Mouse (Mus musculus) adrenal gland, adult (tissue): ENCODE measurements around the gene Arih1.
"Not testable (repeated sequence)": the region's sequence is repeated elsewhere in the genome, so short reads cannot be mapped to it uniquely, and the experiment has no call there.

Experiments
- DNase-seq, 2 experiments: peaks; one replicate each; pipeline ENCODE4 v3.0.0; 2022 to 2023; ENCODE audit warnings: low spot score in 1 of 2; ENCODE audit not compliant: inconsistent age in 2 of 2

Gene Arih1

DNA sequence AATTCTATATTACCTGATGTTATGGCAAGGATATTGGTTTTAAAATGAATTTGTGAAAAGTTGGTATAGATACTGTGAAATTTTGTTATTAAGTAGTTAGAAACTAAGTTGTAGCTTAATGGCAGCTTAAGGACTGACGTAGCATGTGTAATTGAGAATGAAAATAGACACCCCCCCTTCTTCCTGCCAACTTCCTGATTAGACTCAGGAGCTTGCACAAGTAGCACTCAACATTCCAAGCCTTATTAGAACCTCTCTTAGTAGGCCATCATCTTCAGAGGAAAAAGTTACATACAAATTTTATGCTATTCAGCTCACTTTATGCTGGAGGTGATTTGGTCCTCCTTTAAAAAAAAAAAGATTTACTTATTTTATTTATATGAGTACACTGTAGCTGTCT, 22.1 kb downstream of the Arih1 start:
- DNase-seq: no peak

GRCm38 (mm10) chr9:59458997-59459510, 27.4 kb downstream of the Arih1 start:
- DNase-seq: peak in 1 of 2 experiments; percentile 50

DNA sequence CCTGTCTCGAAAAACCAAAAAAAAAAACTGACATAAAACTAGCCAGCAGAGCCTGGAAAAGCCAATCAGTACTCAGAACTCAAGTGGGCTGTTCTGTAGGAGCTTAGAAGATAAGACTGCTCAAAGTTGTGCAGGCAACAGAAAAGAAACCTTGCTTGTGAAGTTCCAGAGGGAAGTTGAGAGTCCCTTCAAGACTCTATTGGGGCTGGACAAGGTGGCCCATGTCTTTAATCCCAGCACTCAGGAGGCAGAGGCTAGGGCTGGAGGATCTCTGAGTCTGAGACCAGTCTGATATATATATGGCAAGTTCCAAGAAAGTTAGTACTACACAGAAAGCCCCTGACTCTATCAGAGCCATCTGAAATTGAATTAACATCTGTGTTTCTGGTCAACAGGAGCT, 28.0 kb downstream of the Arih1 start:
- no peak for DNase-seq

DNA sequence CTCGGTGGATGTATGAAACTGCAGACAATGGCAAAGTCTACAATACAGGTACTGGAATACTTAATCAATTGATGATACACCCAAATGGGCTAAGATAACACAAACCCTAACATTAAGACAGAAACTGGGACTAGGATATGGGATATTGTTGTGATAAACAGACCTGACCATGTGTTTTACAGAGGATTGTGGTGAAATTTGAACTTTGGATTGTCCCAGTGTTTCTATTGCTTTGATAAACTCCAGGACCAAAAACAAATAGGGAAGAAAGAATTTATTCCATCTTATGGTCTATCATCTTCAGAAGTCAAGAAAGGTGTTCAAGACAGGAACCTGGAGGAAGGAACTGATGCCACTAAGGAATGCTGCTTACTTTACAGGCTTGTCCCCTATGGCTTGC, 28.7 kb downstream of the Arih1 start:
- DNase-seq: no peak

DNA sequence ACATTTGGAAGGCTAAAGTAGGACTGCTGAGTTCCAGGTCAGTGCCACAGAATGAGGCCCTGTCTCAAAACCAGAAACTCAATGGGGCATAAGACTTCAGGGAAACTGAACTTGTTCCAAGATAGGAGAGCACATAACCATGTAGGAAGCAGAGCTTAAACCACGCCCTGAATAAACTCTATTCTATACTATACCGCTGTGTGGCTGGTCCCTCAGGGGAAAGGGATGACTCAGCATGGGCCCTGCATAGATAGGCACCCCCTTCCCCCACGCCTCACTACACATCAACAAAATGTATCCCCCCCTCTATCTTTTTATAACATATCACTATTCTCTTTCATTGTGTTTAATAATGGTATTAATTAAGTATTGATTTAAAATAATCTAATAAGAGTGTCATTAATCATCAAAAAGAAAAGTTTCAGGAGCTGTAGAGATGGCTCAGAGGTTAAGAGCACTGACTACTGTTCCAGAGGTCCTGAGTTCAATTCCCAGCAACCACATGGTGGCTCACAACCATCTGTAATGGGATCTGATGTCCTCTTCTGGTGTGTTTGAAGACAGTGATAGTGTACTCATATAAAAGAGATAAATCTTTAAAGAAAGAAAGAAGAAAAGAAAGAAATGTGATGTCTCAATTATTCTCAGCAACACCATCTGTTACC, 30.9 kb downstream of the Arih1 start:
- DNase-seq: no peak

GRCm38 (mm10) chr9:59433729-59434128, 52.7 kb downstream of the Arih1 start:
- no peak for DNase-seq

DNA sequence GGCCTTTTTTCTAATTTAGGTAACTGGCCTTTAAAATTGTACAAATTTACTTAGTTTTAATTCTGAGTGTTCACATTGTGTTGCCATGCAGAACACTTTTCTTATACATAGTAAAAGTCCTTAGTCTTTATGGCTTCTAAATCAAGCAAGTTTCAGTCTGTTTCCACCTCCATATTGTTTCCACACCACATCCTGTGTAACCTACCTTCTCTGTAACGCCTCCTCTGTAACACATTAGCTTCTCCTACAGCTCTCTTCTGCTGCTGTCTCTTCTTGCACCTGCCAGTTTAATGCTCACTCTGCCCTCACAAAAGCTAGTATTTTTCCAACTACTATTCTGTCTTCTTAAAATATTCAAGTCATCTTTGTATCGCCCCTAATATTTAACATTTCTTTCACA, 54.8 kb downstream of the Arih1 start:
- DNase-seq: no peak

GRCm38 (mm10) chr9:59420487-59420886, 65.9 kb downstream of the Arih1 start:
- no peak for DNase-seq

DNA sequence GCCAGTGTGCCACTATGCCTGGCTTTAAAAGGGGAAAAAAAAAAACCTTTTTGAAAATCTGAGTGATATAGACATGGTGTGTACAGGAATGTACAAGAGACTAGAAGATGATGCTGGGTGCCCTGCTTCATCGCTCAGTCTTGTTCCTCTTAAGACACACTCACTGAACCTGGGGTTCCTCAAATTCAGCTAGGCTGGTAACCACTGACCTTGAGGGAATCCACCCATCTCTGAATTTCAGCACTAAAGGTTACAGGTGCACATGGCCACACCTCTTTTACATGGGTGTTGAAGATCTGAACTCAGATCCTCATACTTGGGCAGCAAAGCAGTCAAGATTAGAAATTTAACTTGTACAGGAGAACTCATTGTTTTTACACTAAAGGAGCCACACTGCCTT, 79.1 kb downstream of the Arih1 start:
- no peak for DNase-seq

DNA sequence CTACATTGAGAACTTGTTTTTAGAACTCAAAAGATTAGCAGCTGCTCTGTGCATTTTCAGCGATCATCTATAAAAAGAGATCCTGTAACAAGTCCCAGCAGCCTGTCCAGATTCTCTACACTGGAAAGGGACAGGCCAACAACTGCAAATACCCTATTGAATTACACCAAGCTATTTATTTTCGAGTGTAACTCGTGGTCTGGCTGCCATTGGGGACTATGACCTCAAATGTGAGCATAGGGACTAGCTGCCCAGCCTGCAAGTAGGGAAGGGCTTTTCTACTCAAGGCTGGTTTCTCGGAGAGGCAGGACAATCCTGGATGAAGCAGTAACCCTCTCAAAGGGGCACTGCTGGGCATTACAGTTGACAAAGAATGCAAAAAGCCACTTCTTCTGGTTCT, 97.3 kb downstream of the Arih1 start:
- no peak for DNase-seq

DNA sequence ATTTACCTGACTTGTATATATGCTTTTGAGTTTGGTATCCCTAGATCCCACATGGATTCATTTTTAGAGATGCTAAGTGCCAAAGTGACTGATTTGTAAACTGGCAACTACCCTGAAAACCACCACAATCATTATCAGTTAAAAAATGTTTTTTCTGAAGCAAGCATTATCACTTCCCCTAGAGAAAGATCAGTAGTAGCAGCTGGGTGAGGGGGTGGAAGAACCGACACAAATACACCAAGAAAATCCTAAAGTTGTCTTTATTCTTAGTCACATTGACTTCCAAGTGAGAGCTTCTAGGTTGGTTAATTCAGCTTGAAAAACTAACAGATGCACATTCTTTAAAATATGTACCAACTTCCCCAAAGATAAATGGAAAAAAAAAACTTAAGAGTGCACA, 98.1 kb downstream of the Arih1 start:
- no peak for DNase-seq

DNA sequence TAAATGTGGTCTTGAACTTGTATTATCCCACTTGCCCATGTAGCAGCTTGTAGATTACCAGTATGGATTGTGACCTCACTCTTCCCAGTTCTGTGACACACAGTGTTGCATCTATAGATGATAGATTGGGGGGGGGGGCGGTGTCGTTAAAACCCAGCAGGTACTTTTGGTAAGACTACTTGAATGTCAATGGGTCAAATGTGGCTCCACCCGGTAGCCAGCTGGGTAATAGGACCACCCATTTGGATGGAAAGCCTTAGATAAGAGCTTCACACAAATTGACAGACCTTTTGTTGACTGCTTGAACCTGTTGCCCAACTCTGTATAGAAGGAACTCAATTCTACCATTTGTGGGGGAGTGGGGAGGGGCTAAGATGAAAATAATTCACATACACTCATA, 99.0 kb downstream of the Arih1 start:
- DNase-seq: no peak

GRCm38 (mm10) chr9:59375626-59376025, 110.8 kb downstream of the Arih1 start:
- DNase-seq: no peak

DNA sequence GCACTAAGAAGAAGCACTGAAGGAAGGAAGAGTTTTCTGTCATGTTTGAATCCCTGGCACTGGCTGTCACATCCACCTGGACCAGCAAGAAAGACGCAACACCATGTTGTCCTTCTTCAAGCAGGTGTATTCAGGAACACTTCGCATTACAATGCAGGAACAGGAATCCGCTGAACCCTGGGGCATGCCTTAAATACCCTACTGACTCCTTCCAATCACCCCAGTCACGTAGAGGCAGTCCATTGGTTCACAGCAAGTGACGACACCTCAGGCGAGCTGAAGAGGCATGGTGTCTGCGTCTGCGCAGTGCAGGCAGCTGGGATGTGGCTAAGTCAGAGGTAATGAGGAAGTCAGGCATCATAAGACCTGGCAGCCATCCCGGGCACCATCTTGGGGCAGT, 116.8 kb downstream of the Arih1 start:
- DNase-seq: no peak

- DNase-seq: no peak
Measured at GRCm38 (mm10) chr9:59369220-59369619, 117.2 kb downstream of the Arih1 start.

DNA sequence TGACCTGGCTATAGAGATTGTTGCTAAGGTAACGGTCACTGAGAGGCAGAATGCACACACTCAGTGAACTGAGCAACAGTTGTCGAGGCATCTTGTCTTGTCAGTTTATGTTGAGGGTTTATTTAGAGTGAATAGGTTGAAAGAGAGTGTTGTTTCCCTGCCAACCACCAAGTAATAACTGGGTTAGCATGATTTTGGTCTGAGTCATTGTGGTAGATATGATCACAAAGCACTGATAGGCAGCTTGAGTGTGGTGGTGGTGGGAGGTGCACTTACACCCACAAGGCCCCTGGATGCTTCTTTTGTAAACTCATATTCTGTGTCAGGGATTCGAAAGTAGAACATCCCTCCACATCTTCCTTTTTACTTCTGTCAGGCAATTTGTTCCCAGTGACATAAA, 125.9 kb downstream of the Arih1 start:
- not testable (repeated sequence) for DNase-seq

DNA sequence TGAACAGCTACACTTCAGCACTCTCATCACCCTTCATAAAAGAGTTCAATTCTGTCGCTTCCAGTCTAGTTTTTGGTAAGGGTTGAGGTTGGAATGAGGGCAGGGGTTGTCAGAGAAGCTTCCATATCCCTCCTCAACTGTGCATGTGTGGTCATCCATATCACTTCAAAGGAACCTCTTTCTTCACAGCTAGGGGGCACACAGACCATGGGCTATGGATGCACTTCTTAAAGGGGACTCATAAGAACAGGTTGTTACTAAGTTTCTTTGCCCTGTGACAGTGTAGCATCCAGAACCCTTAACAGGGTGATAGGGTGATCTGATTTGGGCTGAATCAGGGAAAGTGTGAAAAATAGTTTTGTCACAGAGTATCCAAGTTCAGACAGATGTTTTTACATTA, 128.4 kb downstream of the Arih1 start:
- DNase-seq: not testable (repeated sequence)

- peak; percentile 94 to 97 for DNase-seq
Measured at GRCm38 (mm10) chr9:59353253-59353639, 133.2 kb downstream of the Arih1 start, which contains the start of gene Bbs4. TSS of gene Bbs4 (minus strand) at chr9:59353508.

DNA sequence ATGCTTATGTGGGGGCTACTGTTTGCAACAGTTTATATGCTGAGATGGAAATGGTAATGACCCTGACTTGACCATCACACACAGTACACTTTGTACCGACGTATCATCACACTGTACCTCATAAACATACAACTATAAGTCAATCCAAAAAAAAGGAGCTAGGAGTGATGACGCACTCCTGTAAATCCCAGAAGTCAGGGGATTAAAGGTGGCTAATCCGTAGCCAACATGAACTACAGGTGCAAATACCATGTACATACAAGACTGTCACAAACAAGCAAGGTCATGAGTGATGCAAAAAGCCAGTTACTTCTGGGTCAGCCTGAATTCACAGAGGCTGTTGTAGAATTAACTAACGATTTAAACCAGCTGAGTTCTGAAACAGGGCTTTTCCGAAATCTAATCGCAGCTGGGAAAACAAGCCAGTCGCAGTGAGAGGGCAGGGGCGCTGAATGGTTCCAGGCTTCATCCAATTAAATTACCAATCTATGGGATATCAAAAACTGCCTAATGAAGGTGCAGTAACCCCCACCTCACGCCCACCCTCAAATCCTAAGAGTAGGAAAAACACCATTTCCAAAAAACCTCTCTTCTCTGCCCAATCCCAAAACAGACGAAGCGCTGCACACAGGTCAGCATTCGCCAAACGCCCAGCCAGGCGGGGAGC, 133.7 kb downstream of the Arih1 start:
- no peak for DNase-seq

- DNase-seq: no peak
Measured at GRCm38 (mm10) chr9:59346176-59346575, 140.2 kb downstream of the Arih1 start.

- DNase-seq: peak; percentile 14 to 41
Measured at GRCm38 (mm10) chr9:59340002-59340401, 146.4 kb downstream of the Arih1 start.

DNA sequence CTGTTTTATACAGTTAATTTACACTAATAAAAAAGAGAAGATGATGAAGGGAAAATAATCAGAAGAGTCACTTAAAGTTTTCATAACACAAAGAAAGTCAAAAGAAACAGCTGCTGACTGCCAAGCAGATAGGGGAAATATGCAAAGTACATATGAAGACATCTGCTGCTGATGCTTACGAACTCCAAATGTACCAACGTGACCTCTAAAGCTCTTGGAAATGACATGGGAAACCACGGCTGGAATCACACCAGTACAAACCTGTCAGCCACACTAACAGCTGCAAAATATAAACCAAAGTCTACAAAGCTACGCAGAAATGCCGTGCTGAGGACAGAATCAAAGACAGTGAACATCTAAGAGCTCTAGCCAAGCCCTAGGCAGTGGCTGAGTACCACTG, 147.3 kb downstream of the Arih1 start:
- no peak for DNase-seq

DNA sequence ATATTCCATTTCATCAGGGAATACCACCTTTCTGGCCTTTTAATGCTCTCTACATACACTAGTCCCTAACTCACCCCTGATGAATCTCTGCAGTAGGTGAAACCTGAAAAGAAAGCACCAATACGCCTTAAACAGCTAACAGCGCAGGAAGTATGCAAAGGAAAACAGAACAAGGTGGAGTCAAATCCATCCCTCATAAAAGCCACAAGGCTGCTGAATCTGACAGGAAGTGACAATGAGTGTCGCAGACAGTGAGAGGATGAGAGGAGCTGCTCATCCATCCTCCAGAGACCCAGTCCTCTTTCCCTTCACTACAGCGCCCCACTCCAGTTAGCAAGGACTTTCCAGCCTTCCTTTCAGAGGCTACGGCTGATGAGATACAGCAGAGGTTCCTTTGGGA, 148.0 kb downstream of the Arih1 start:
- no peak for DNase-seq
